Mouse (Mus musculus): ENCODE measurements around the gene Fstl4. TPM values are rescaled to one million over a fixed set of nuclear protein-coding genes. Genes with fewer than 3 reads are reported as not detected.

The Fstl4 gene
- polyA plus RNA-seq, 1 experiment: 0.18 TPM

DNA sequence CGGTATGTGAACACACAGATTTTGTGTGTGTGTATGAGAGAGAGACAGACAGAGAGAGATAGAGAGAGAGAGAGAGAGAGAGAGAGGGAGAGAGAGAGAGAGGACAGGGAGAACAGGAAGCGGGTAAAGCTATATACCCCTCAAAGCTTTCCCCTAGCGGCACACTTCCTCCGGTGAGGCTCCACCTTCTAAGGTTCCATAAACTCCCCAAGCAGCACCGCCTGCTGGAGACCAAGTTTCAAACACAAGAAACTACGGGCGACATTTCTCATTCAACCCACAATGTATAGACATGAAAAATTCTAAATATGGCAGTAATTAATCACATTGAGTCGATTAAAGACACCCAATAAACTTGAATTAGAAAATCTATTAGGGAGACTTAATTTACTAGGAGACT is 32.5 kb upstream of the Fstl4 start:
- H3K36me3 ChIP-seq (ENCODE audit: control insufficient read depth, insufficient read depth, low read length): no peaks in the 10 kb centered on the region
- no peaks in the 10 kb centered on the region for H3K27me3 ChIP-seq (ENCODE audit: control insufficient read depth, insufficient read depth, low read length)
- WGBS: 72% methylated on average over 8 of the region's 8 CpGs
- TF ChIP-seq CTCF (IDR thresholded peaks at IDR 0.05; ENCODE audit: borderline replicate concordance, control insufficient read depth, extremely low read depth, insufficient read depth, low read length, poor library complexity) (no peak), POLR2A (IDR thresholded peaks at IDR 0.05; ENCODE audit: control insufficient read depth, extremely low read depth, insufficient read depth, low read length, poor library complexity) (no peak)
- H3K4me1 ChIP-seq (replicated peaks; ENCODE audit: control insufficient read depth, insufficient read depth, low read length): no peaks in the 10 kb centered on the region
- no peak overlapping the region for H3K4me3 ChIP-seq (ENCODE audit: control insufficient read depth, insufficient read depth, low read length)
- DNase-seq: no peak
- no peak overlapping the region for H3K27ac ChIP-seq (ENCODE audit: control insufficient read depth, insufficient read depth, low read length)

DNA sequence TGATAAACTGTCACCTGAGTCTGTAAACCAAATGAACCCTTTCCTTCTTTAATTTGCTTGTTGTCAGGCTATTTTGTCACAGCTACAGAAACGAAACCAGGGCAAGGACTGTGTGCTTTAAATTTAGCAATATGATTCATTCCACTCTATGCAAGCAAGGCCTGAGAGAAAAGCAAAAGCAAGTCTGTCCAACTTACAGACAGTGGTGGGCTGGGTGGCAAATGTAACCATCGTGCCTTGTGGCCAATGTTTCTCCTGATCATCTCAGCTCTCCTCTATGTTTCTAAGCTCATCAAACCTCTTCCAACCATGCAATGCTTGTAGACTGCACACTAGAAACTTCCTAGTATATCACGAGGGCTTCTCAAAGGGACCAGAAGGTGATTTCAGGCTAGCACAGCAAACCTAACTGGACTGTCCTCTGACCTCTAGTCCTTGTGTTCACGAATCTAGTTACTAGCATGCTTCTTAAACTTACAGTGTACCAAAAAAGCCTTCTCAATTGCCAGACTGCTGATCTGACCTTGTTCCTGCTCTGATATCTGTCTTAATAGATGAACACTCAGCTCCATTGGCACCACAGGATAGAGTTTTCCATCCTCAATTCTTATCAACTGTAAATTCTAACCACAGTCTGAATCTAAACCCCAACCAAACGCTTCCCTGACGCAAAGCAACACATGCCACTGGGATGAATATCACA is 29.8 kb upstream of the Fstl4 start:
- H3K27ac ChIP-seq (ENCODE audit: control insufficient read depth, insufficient read depth, low read length): no peak overlapping the region
- WGBS: 90% methylated on average over 6 of the region's 6 CpGs
- H3K27me3 ChIP-seq (ENCODE audit: control insufficient read depth, insufficient read depth, low read length): no peaks in the 10 kb centered on the region
- TF ChIP-seq POLR2A (IDR thresholded peaks at IDR 0.05; ENCODE audit: control insufficient read depth, extremely low read depth, insufficient read depth, low read length, poor library complexity) (no peak), CTCF (IDR thresholded peaks at IDR 0.05; ENCODE audit: borderline replicate concordance, control insufficient read depth, extremely low read depth, insufficient read depth, low read length, poor library complexity) (no peak)
- no peaks in the 10 kb centered on the region for H3K36me3 ChIP-seq (ENCODE audit: control insufficient read depth, insufficient read depth, low read length)
- H3K4me1 ChIP-seq (replicated peaks; ENCODE audit: control insufficient read depth, insufficient read depth, low read length): no peaks in the 10 kb centered on the region
- DNase-seq: no peak
- H3K4me3 ChIP-seq (ENCODE audit: control insufficient read depth, insufficient read depth, low read length): no peak overlapping the region

DNA sequence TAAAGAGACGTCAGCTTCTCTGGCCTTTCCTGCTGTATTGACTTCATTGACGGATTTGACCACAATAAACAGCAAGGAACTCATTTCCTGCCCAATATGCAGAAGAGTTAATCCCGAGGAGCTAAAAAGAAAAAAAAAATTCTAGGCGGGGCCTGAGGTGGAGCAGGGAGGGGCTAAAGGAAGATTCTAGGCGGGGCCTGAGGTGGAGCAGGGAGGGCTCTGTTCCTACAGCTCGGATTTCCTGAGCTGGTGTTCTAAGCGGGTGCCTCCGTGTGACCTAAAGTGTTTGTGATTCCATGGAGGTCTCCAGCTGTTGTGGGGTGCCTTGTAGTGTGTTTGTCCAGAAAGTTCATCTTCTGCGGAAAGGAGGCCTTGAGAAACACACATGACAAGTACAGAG is 25.2 kb upstream of the Fstl4 start:
- no peak overlapping the region for H3K27ac ChIP-seq (ENCODE audit: control insufficient read depth, insufficient read depth, low read length)
- H3K27me3 ChIP-seq (ENCODE audit: control insufficient read depth, insufficient read depth, low read length): no peaks in the 10 kb centered on the region
- WGBS: 32% methylated on average over 9 of the region's 9 CpGs
- no peak for DNase-seq
- H3K36me3 ChIP-seq (ENCODE audit: control insufficient read depth, insufficient read depth, low read length): no peaks in the 10 kb centered on the region
- TF ChIP-seq POLR2A (IDR thresholded peaks at IDR 0.05; ENCODE audit: control insufficient read depth, extremely low read depth, insufficient read depth, low read length, poor library complexity) (no peak), CTCF (IDR thresholded peaks at IDR 0.05; ENCODE audit: borderline replicate concordance, control insufficient read depth, extremely low read depth, insufficient read depth, low read length, poor library complexity) (no peak)
- no peak overlapping the region for H3K4me3 ChIP-seq (ENCODE audit: control insufficient read depth, insufficient read depth, low read length)
- no peaks in the 10 kb centered on the region for H3K4me1 ChIP-seq (replicated peaks; ENCODE audit: control insufficient read depth, insufficient read depth, low read length)

DNA sequence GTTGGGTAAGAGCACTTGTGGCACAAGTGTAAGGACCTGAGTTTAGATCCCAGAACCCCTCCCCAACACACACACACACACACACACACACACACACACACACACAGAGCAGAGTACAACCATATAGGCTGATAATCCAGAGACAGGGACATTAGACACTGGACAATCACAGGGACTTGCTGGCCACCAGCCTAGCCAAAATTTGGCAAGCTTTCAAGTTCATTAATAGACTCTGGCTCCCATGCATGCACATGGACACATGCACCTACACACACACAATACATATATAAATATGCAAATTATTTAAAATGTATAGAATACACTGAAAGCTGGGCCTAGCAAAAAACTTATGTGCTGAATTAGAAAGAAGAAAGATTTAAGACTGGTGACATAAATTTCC is 24.0 kb upstream of the Fstl4 start:
- Histone ChIP-seq H3K4me1 (replicated peaks; ENCODE audit: control insufficient read depth, insufficient read depth, low read length) (no peaks in the 10 kb centered on the region), H3K4me3 (ENCODE audit: control insufficient read depth, insufficient read depth, low read length) (no peak overlapping the region), H3K27ac (ENCODE audit: control insufficient read depth, insufficient read depth, low read length) (no peak overlapping the region), H3K27me3 (ENCODE audit: control insufficient read depth, insufficient read depth, low read length) (no peaks in the 10 kb centered on the region), H3K36me3 (ENCODE audit: control insufficient read depth, insufficient read depth, low read length) (no peaks in the 10 kb centered on the region)
- TF ChIP-seq CTCF (IDR thresholded peaks at IDR 0.05; ENCODE audit: borderline replicate concordance, control insufficient read depth, extremely low read depth, insufficient read depth, low read length, poor library complexity) (no peak), POLR2A (IDR thresholded peaks at IDR 0.05; ENCODE audit: control insufficient read depth, extremely low read depth, insufficient read depth, low read length, poor library complexity) (no peak)
- no peak for DNase-seq

DNA sequence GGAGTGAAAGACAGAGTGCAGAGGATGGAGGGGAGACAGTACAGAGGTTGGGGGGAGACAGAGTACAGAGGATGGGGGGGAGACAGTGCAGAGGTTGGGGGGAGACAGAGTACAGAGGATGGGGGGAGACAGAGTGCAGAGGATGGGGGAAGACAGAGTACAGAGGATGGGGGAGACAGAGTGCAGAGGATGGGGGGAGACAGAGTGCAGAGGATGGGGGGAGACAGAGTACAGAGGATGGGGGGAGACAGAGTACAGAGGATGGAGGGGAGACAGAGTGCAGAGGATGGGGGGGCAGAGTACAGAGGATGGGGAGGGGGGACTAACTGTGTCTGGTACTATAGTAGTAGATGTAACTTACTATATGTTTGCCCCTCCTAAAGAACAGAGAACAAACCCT is 20.5 kb upstream of the Fstl4 start:
- H3K4me1 ChIP-seq (replicated peaks; ENCODE audit: control insufficient read depth, insufficient read depth, low read length): no peaks in the 10 kb centered on the region
- H3K4me3 ChIP-seq (ENCODE audit: control insufficient read depth, insufficient read depth, low read length): no peak overlapping the region
- TF ChIP-seq POLR2A (IDR thresholded peaks at IDR 0.05; ENCODE audit: control insufficient read depth, extremely low read depth, insufficient read depth, low read length, poor library complexity): no peak
- TF ChIP-seq CTCF (IDR thresholded peaks at IDR 0.05; ENCODE audit: borderline replicate concordance, control insufficient read depth, extremely low read depth, insufficient read depth, low read length, poor library complexity): no peak
- no peak for DNase-seq
- H3K27ac ChIP-seq (ENCODE audit: control insufficient read depth, insufficient read depth, low read length): no peak overlapping the region
- H3K27me3 ChIP-seq (ENCODE audit: control insufficient read depth, insufficient read depth, low read length): no peaks in the 10 kb centered on the region
- no peaks in the 10 kb centered on the region for H3K36me3 ChIP-seq (ENCODE audit: control insufficient read depth, insufficient read depth, low read length)

DNA sequence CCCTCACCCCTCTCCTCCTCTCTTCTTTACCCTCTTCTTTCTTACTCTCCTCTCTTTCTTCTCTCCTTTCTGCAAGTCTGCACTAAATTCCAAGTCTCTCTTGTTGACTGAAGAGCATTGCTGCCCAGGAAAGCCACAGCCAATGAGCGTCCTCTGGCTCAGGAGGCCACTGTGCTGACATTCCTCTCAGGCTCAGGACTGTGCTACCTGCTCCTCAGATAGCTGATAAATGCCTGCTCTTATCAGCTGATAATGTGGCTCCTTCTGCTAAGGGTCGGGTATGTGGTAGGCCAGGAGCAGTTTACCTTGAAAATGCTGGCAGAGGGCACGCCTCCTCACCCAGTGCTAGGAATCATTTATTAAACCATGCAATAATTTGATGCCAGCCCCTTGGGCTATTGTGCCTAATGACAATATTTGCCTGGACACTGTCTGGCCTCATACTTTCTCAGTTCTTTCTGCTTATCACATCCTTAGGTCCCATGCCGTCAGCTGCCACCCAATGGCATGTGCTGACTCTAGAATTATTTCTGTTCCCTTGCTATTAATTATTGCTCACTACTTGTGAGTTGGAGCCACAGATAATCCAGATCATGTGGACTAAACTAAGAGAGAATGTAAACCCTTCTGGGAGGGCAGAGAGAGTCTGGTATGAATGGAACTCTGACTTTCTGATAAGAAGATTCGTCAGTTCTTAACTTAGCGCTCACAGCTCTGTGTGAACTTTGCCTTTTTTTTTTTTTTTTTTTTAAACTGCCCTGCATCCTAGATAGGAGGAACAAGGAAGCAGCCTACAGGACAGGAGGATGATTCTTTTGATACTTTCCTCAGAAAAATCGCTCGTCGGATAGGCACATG is 19.6 kb upstream of the Fstl4 start:
- Histone ChIP-seq H3K4me3 (ENCODE audit: control insufficient read depth, insufficient read depth, low read length) (no peak overlapping the region), H3K36me3 (ENCODE audit: control insufficient read depth, insufficient read depth, low read length) (no peaks in the 10 kb centered on the region), H3K27me3 (ENCODE audit: control insufficient read depth, insufficient read depth, low read length) (no peaks in the 10 kb centered on the region), H3K4me1 (replicated peaks; ENCODE audit: control insufficient read depth, insufficient read depth, low read length) (peaks cover 3% of the 10 kb centered on the region; the same call in 1 of the 2 replicates), H3K27ac (ENCODE audit: control insufficient read depth, insufficient read depth, low read length) (no peak overlapping the region)
- 72% methylated on average over 9 of the region's 9 CpGs for WGBS
- DNase-seq: no peak
- TF ChIP-seq POLR2A (IDR thresholded peaks at IDR 0.05; ENCODE audit: control insufficient read depth, extremely low read depth, insufficient read depth, low read length, poor library complexity) (no peak), CTCF (IDR thresholded peaks at IDR 0.05; ENCODE audit: borderline replicate concordance, control insufficient read depth, extremely low read depth, insufficient read depth, low read length, poor library complexity) (no peak)

All from thymus, adult 2 months (tissue).